Mouse (Mus musculus) heart, embryonic 14.5 days (tissue): Measurements from ENCODE around the gene Lgi2. TPM values are rescaled to one million over a fixed set of nuclear protein-coding genes. Genes with fewer than 3 reads are reported as not detected.

ENCODE experiments used
- ATAC-seq: fragments of 200-750 bp; cut with Nextera tagmentation; 2 replicates; pipeline ENCODE4 v1.8.0; 2017; ENCODE audit warnings: low read depth, moderate TSS enrichment; ENCODE audit not compliant: insufficient number of reproducible peaks, insufficient read depth, low FRiP score
- H3K27ac ChIP-seq, 2 experiments: fragments of 200-500 bp in 1 of 2; fragments of 300-500 bp in 1 of 2; sonication (generic) in 1 of 2; replicated peaks in 1 of 2; 2 replicates each; pipeline ENCODE4 v1.5.1; 2012 to 2014; ENCODE audit warnings: low read depth in 2 of 2, low read length in 2 of 2, control low read depth in 1 of 2, mild to moderate bottlenecking in 1 of 2, mixed read lengths in 1 of 2; ENCODE audit not compliant: control insufficient read depth in 1 of 2, insufficient read depth in 1 of 2
- H3K27me3 ChIP-seq: fragments of 300-500 bp; sonication (generic); 2 replicates; pipeline ENCODE4 v1.6.1; 2014; ENCODE audit warnings: mild to moderate bottlenecking, low read length, control low read depth; ENCODE audit not compliant: control insufficient read depth, insufficient read depth
- H3K36me3 ChIP-seq: fragments of 300-500 bp; sonication (generic); 2 replicates; pipeline ENCODE4 v1.6.1; 2014; ENCODE audit warnings: mild to moderate bottlenecking, control low read depth, low read length, mixed read lengths; ENCODE audit not compliant: control insufficient read depth, insufficient read depth
- H3K4me1 ChIP-seq, 2 experiments: fragments of 200-500 bp in 1 of 2; fragments of 300-500 bp in 1 of 2; sonication (generic) in 1 of 2; 2 replicates each; pipeline ENCODE4 v1.6.1; 2012 to 2014; ENCODE audit warnings: low read length in 2 of 2, control low read depth in 1 of 2, mixed read lengths in 1 of 2; ENCODE audit not compliant: control insufficient read depth in 2 of 2, insufficient read depth in 2 of 2
- H3K4me2 ChIP-seq: fragments of 300-500 bp; sonication (generic); 2 replicates; pipeline ENCODE4 v1.6.1; 2014; ENCODE audit warnings: mild to moderate bottlenecking, low read length
- H3K4me3 ChIP-seq, 2 experiments: fragments of 200-500 bp in 1 of 2; fragments of 300-500 bp in 1 of 2; sonication (generic) in 1 of 2; 2 replicates each; pipeline ENCODE4 v1.5.1; 2012 to 2014; ENCODE audit warnings: low read length in 2 of 2, mild to moderate bottlenecking in 2 of 2, control low read depth in 1 of 2, low read depth in 1 of 2, moderate library complexity in 1 of 2; ENCODE audit not compliant: control insufficient read depth in 1 of 2, insufficient read depth in 1 of 2
- H3K9ac ChIP-seq: fragments of 300-500 bp; sonication (generic); 2 replicates; pipeline ENCODE4 v1.6.1; 2014; ENCODE audit warnings: mild to moderate bottlenecking, low read length
- H3K9me3 ChIP-seq: fragments of 300-500 bp; sonication (generic); 2 replicates; pipeline ENCODE4 v1.6.1; 2016; ENCODE audit warnings: low read length, control low read depth; ENCODE audit not compliant: control insufficient read depth
- WGBS: fragments of 180-500 bp; shearing (Covaris S2); extraction: QIAGEN DNeasy Blood & Tissue Kit; methylation state at CpG from one replicate; pipeline ENCODE4 v1.1.7; 2014; 5-methylcytosine and 5-hydroxymethylcytosine counted together
- polyA plus RNA-seq: library from polyadenylated mRNA; unstranded; fragments of >200 nt; fragmentation: Nextera tagmentation; extraction: Ambion mirVana; gene quantifications from 2 replicates; pipeline ENCODE4 v1.2.1, GENCODE M21; 2014

Gene Lgi2
- polyA plus RNA-seq, 1 experiment from 2014 or later: 2.1 TPM

DNA sequence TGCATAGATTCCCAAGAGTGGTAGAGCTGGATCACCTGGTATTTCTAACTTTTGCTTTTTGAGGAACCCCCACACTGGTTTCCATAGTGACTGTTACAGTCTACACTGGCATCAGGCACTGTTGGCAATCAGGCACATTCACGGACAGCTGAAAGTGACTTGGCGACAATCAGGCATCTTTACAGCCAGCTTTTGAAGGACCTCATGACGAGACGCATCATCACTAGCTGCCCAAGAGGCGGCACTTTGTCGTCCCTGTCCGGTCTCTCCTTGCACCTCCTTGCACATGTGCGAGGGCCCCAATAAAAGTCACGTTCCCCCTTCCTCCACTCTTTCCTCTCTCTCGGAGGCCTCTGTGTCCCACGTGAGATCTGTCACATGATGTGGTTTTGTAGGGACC, 62.1 kb downstream of the Lgi2 start:
- no peak overlapping the region for H3K27ac ChIP-seq
- H3K4me1 ChIP-seq: peaks cover 1 to 2% of the 10 kb centered on the region in 2 experiments; a peak in 2 of 4 replicates
- 77% methylated on average over 11 of the region's 11 CpGs for WGBS
- no peak overlapping the region for H3K4me2 ChIP-seq
- H3K4me3 ChIP-seq: no peak overlapping the region
- no peak overlapping the region for H3K9ac ChIP-seq
- ATAC-seq: no peak
- no peaks in the 10 kb centered on the region for H3K27me3 ChIP-seq
- no peaks in the 10 kb centered on the region for H3K9me3 ChIP-seq
- no peaks in the 10 kb centered on the region for H3K36me3 ChIP-seq

DNA sequence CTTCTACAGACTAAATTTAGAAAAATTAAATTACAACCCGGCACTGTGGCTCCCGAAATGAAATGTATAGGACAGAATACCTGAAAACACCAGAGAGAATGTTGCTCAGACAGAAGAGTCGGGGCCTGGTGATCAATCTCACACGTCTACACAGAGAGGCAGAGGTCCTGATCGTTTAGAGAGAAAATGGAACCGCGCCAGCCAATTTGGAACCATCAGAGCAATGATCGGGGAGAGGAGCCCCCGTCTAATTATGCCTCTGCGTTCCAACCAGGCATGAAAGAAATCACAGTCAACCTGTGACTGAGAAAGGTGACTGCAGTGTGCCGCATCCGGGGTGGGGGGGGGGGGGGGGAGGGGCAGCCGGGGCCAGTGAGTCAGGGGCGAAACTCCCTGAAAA, 70.6 kb downstream of the Lgi2 start:
- H3K27ac ChIP-seq: no peak overlapping the region
- no peaks in the 10 kb centered on the region for H3K4me1 ChIP-seq
- no peak overlapping the region for H3K4me3 ChIP-seq
- no peaks in the 10 kb centered on the region for H3K27me3 ChIP-seq
- H3K9ac ChIP-seq: no peak overlapping the region
- no peak for ATAC-seq
- no peaks in the 10 kb centered on the region for H3K9me3 ChIP-seq
- WGBS: 69% methylated on average over 14 of the region's 14 CpGs
- no peak overlapping the region for H3K4me2 ChIP-seq
- no peaks in the 10 kb centered on the region for H3K36me3 ChIP-seq

DNA sequence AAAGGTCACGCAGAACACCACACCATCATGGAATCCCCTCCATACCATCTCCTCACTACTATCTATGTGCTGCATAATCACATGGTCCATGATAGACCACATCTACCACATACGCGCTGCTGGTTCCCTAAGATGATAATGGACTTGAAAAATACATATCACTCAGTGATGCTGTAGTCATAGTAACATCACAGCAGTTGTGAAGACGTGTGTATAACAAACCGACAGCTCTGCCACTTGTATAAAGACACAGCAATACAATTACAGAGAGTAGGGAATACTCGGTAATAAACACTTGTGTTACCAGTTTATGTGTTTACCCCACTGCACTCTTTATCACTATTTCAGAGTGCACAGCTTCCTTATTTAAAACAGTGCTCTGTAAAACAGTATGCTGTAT, 74.8 kb downstream of the Lgi2 start:
- Histone ChIP-seq H3K27ac (no peak overlapping the region), H3K9me3 (no peaks in the 10 kb centered on the region), H3K4me3 (no peak overlapping the region), H3K4me1 (no peaks in the 10 kb centered on the region), H3K9ac (no peak overlapping the region), H3K36me3 (no peaks in the 10 kb centered on the region), H3K27me3 (no peaks in the 10 kb centered on the region), H3K4me2 (no peak overlapping the region)
- no peak for ATAC-seq
- WGBS: 78% methylated on average over 6 of the region's 6 CpGs

DNA sequence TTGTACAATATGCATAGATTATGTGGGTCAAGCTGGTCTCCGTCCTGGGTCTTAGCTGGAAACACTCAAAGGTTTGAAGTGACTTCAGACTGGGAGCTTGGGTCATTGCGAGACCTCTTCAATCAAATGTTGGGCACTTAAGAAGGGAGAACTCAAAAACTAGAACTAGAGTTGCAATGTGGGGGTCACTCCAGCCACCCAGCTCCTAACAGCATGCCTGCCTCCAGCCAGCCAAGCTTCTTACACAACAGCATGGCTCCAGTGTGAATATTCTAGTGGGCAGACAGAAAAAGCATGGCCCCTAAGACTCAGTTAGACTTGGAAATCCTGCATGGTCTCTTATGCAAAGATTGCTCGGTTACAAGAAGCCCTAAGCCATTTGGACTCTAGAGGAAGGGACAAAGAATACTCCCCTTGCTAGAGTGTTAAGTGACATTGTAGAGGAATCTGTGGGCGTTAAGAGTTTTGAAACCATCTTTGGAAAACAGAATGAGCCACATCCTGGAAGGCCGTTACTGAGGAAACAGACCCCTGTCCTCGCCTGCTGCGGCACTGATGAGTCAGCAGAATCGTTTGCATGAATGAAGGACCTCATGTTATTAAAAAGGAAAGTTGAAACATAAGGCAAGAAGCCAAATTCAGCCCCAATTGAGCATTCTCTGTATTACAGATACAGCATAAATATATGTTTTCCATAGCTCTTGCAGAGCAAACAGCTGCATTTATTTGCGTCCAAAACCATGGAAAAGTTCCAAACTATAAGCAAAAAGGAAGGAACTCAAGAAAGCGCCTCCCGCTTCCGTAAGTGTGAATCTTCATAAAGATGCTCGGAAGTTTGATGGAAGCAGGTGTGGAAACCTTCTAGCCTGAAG, 78.5 kb downstream of the Lgi2 start:
- no peak overlapping the region for H3K4me3 ChIP-seq
- H3K27me3 ChIP-seq: no peaks in the 10 kb centered on the region
- no peaks in the 10 kb centered on the region for H3K9me3 ChIP-seq
- ATAC-seq: no peak
- H3K36me3 ChIP-seq: no peaks in the 10 kb centered on the region
- no peak overlapping the region for H3K9ac ChIP-seq
- H3K4me1 ChIP-seq: no peaks in the 10 kb centered on the region
- no peak overlapping the region for H3K4me2 ChIP-seq
- H3K27ac ChIP-seq: no peak overlapping the region
- 71% methylated on average over 13 of the region's 13 CpGs for WGBS

Other genes with a start within 250 kb of the Lgi2 start
- gene Sod3, start 202.7 kb downstream of the Lgi2 start, polyA plus RNA-seq: 0.39 and 0.49 TPM in 2 replicates
- gene Ccdc149, start 94.9 kb downstream of the Lgi2 start, polyA plus RNA-seq: 2.4 and 3.1 TPM in 2 replicates
- gene Sepsecs, start 103.2 kb upstream of the Lgi2 start, polyA plus RNA-seq: 6.7 and 7.0 TPM in 2 replicates
- gene Pi4k2b, start 175.1 kb upstream of the Lgi2 start, polyA plus RNA-seq: 8.2 and 9.5 TPM in 2 replicates
- 10.2 and 10.4 TPM in 2 replicates for gene Zcchc4, start 208.9 kb upstream of the Lgi2 start, polyA plus RNA-seq